Mouse (Mus musculus) granulocyte monocyte progenitor cell, adult 5-6 weeks (primary cell): ENCODE measurements at regions not wholly inside any gene's neighbourhood (a gene's known extent, or its start where the extent isn't known, plus 50 kb on each side); places are given as distances from the start of the nearest gene placed in this dataset.

Source experiments
- ATAC-seq: replicated peaks from 2 replicates; pipeline ENCODE4 v1.8.0; 2016; ENCODE audit warnings: mild to moderate bottlenecking, moderate TSS enrichment, inconsistent platforms; ENCODE audit not compliant: poor library complexity, severe bottlenecking

- no peak for ATAC-seq
Observed at GRCm38 (mm10) chr13:93992961-93993360, 64.6 kb upstream of the Lhfpl2 start.

- peak; percentile 65 for ATAC-seq
Observed at GRCm38 (mm10) chr13:93995423-93995822, 62.2 kb upstream of the Lhfpl2 start.

- ATAC-seq, result peak; percentile 72
Observed at GRCm38 (mm10) chr13:93996535-93997382, 60.8 kb upstream of the Lhfpl2 start.

- no peak for ATAC-seq
Observed at GRCm38 (mm10) chr13:93997981-93998380, 59.6 kb upstream of the Lhfpl2 start.

- ATAC-seq, result no peak
Observed at GRCm38 (mm10) chr13:93998406-93998805, 59.2 kb upstream of the Lhfpl2 start.

GRCm38 (mm10) chr13:94003816-94004215, 53.8 kb upstream of the Lhfpl2 start:
- ATAC-seq, result no peak

- ATAC-seq, result no peak
Observed at GRCm38 (mm10) chr13:94004417-94004816, 53.2 kb upstream of the Lhfpl2 start.

GRCm38 (mm10) chr13:94005880-94006279, 51.7 kb upstream of the Lhfpl2 start:
- ATAC-seq, result peak; percentile 93
